ENCODE assay signal across 8 mouse cellular contexts in genomic region chr7:46957831-46958691, GRCm38 (mm10). TPM values are rescaled to one million over a fixed set of nuclear protein-coding genes. Genes with fewer than 3 reads are reported as not detected.
DNase-seq lines count a peak whose midpoint lies in the region; ATAC-seq and TF ChIP-seq lines count a peak whose summit lies in the region.

Gene Uevld (minus strand): TSS chr7:46958527.

- peaks cover 25% of the 10 kb centered on the region for H3K4me1 ChIP-seq in heart, embryonic 12.5 days (replicated peaks)
- no peaks in the 10 kb centered on the region for H3K4me1 ChIP-seq in kidney, postnatal 0 days (replicated peaks; ENCODE audit: insufficient read depth, low read length)
- peaks cover 7% of the 10 kb centered on the region; the same call in 1 of the 2 replicates for H3K4me1 ChIP-seq in liver, embryonic 11.5 days (replicated peaks; ENCODE audit: control insufficient read depth, insufficient read depth, low read length)
- peaks cover 14% of the 10 kb centered on the region for H3K4me1 ChIP-seq in stomach, embryonic 14.5 days (ENCODE audit: control insufficient read depth, insufficient read depth, low read length)

- peak within 1 kb of the TSS; percentile 92 for H3K9ac ChIP-seq in heart, embryonic 12.5 days
- peak within 1 kb of the TSS; percentile 78 for H3K9ac ChIP-seq in kidney, postnatal 0 days (ENCODE audit: low read depth, low read length)
- H3K9ac ChIP-seq in liver, embryonic 11.5 days (ENCODE audit: low read depth, low read length), result peak within 1 kb of the TSS; percentile 88
- peak within 1 kb of the TSS; percentile 71 for H3K9ac ChIP-seq in stomach, embryonic 14.5 days (replicated peaks; ENCODE audit: low read depth, low read length)

- peaks cover 27% of the 10 kb centered on the region for H3K36me3 ChIP-seq in heart, embryonic 12.5 days
- H3K36me3 ChIP-seq in kidney, postnatal 0 days (ENCODE audit: insufficient read depth, low read length), result peaks cover 8% of the 10 kb centered on the region; the same call in 1 of the 2 replicates
- peaks cover 8% of the 10 kb centered on the region; the same call in 1 of the 2 replicates for H3K36me3 ChIP-seq in liver, embryonic 11.5 days (ENCODE audit: control insufficient read depth, insufficient read depth, low read length)
- H3K36me3 ChIP-seq in stomach, embryonic 14.5 days (ENCODE audit: control insufficient read depth, insufficient read depth, low read length), result peaks cover 5% of the 10 kb centered on the region

- H3K27ac ChIP-seq in heart, embryonic 12.5 days (ENCODE audit: poor library complexity, severe bottlenecking), result peak within 1 kb of the TSS; percentile 54; the same call in 1 of the 2 replicates
- H3K27ac ChIP-seq in kidney, postnatal 0 days, result peak within 1 kb of the TSS; percentile 50; the same call in 1 of the 2 replicates
- H3K27ac ChIP-seq in liver, embryonic 11.5 days (ENCODE audit: low read depth, low read length), result peak within 1 kb of the TSS; percentile 35; the same call in 1 of the 2 replicates
- no peak within 1 kb of the TSS for H3K27ac ChIP-seq in stomach, embryonic 14.5 days (ENCODE audit: low read length)

- H3K9me3 ChIP-seq in heart, embryonic 12.5 days (replicated peaks), result no peaks in the 10 kb centered on the region
- H3K9me3 ChIP-seq in kidney, postnatal 0 days (replicated peaks; ENCODE audit: low read length), result no peaks in the 10 kb centered on the region
- no peaks in the 10 kb centered on the region for H3K9me3 ChIP-seq in liver, embryonic 11.5 days (ENCODE audit: control insufficient read depth, low read length)
- no peaks in the 10 kb centered on the region for H3K9me3 ChIP-seq in stomach, embryonic 14.5 days (ENCODE audit: control insufficient read depth, low read depth, low read length)

- H3K4me3 ChIP-seq in heart, embryonic 12.5 days, result peak within 1 kb of the TSS; percentile 90
- peak within 1 kb of the TSS; percentile 83 for H3K4me3 ChIP-seq in kidney, postnatal 0 days (replicated peaks; ENCODE audit: low read depth, low read length)
- peak within 1 kb of the TSS; percentile 91 for H3K4me3 ChIP-seq in liver, embryonic 11.5 days (ENCODE audit: low read depth, low read length)
- peak within 1 kb of the TSS; percentile 65 for H3K4me3 ChIP-seq in stomach, embryonic 14.5 days (ENCODE audit: low read depth, low read length)

- peak; percentile 48 for TF ChIP-seq CTCF in kidney, postnatal 0 days (IDR thresholded peaks at IDR 0.05; ENCODE audit: low read depth)

- ATAC-seq in erythroid progenitor cell, adult 5-6 weeks (replicated peaks; ENCODE audit: low FRiP score, poor library complexity, severe bottlenecking), result peak; percentile 95
- peak; percentile 91 for ATAC-seq in heart, embryonic 12.5 days (ENCODE audit: insufficient number of reproducible peaks, low FRiP score)
- peak; percentile 92 for ATAC-seq in kidney, postnatal 0 days (replicated peaks; ENCODE audit: low FRiP score, low read depth)
- ATAC-seq in liver, embryonic 11.5 days (replicated peaks; ENCODE audit: low FRiP score), result peak; percentile 95
- peak; percentile 93 for ATAC-seq in stomach, embryonic 14.5 days (ENCODE audit: insufficient number of reproducible peaks, insufficient read depth, low FRiP score, low read depth)

- peak within 1 kb of the TSS; percentile 91 for H3K4me2 ChIP-seq in heart, embryonic 12.5 days
- H3K4me2 ChIP-seq in kidney, postnatal 0 days (ENCODE audit: low read length), result peak within 1 kb of the TSS; percentile 88
- H3K4me2 ChIP-seq in liver, embryonic 11.5 days, result peak within 1 kb of the TSS; percentile 68
- H3K4me2 ChIP-seq in stomach, embryonic 14.5 days (replicated peaks; ENCODE audit: low read depth, low read length), result peak within 1 kb of the TSS; percentile 66

- peak; percentile 92 for DNase-seq in CD4-positive helper T cell, adult 2 months (ENCODE audit: low read depth, low spot score)
- peak; percentile 74 for DNase-seq in brain, embryonic 18.5 days (ENCODE audit: low read depth, low spot score)
- peak; percentile 94 for DNase-seq in kidney, postnatal 0 days (ENCODE audit: low spot score)
- DNase-seq in liver, embryonic 11.5 days (ENCODE audit: low spot score), result peak; percentile 95
- DNase-seq in naive thymus-derived CD4-positive, alpha-beta T cell, adult 2 months (ENCODE audit: low read depth), result peak; percentile 91

- H3K27me3 ChIP-seq in heart, embryonic 12.5 days (replicated peaks), result 0 out of 2 replicates have a peak, but pooled peaks cover 3% of the 10 kb centered on the region
- no peaks in the 10 kb centered on the region for H3K27me3 ChIP-seq in kidney, postnatal 0 days (ENCODE audit: insufficient read depth, low read length)
- peaks cover 4% of the 10 kb centered on the region; the same call in 1 of the 2 replicates for H3K27me3 ChIP-seq in liver, embryonic 11.5 days (replicated peaks; ENCODE audit: control insufficient read depth, insufficient read depth, low read length)
- H3K27me3 ChIP-seq in stomach, embryonic 14.5 days (ENCODE audit: control insufficient read depth, insufficient read depth, low read length), result no peaks in the 10 kb centered on the region

- 1% methylated on average over 51 of the region's 51 CpGs for WGBS in heart, embryonic 12.5 days
- under 1% methylated on average over 51 of the region's 51 CpGs for WGBS in kidney, postnatal 0 days
- under 1% methylated on average over 51 of the region's 51 CpGs for WGBS in liver, embryonic 11.5 days
- under 1% methylated on average over 51 of the region's 51 CpGs for WGBS in stomach, embryonic 14.5 days

RNA-seq across cellular contexts. Expression of gene Uevld, which starts in this region (rescaled TPM):
- 19.8 and 39.0 TPM in 2 replicates for total RNA-seq in erythroid progenitor cell, adult 5-6 weeks (2015; ENCODE audit: low replicate concordance)
- total RNA-seq in erythroid progenitor cell, adult 5-6 weeks (2017; ENCODE audit: low replicate concordance), result 28.6 and 35.1 TPM in 2 replicates
- polyA plus RNA-seq in heart, embryonic 12.5 days (2016; fragmentation: Nextera tagmentation; extraction: Ambion mirVana), result 10.0 TPM in 2 replicates
- 7.2 and 8.0 TPM in 2 replicates for polyA plus RNA-seq in kidney, postnatal 0 days (2015; fragmentation: Nextera tagmentation; extraction: Ambion mirVana)
- 9.1 and 10.5 TPM in 2 replicates for polyA plus RNA-seq in liver, embryonic 11.5 days (2014; fragmentation: Nextera tagmentation; extraction: Ambion mirVana)
- polyA plus RNA-seq in stomach, embryonic 14.5 days (2014; fragmentation: Nextera tagmentation; extraction: Ambion mirVana), result 13.1 and 13.4 TPM in 2 replicates
